Mouse (Mus musculus): ENCODE results near the gene Trmt10b.

DNA sequence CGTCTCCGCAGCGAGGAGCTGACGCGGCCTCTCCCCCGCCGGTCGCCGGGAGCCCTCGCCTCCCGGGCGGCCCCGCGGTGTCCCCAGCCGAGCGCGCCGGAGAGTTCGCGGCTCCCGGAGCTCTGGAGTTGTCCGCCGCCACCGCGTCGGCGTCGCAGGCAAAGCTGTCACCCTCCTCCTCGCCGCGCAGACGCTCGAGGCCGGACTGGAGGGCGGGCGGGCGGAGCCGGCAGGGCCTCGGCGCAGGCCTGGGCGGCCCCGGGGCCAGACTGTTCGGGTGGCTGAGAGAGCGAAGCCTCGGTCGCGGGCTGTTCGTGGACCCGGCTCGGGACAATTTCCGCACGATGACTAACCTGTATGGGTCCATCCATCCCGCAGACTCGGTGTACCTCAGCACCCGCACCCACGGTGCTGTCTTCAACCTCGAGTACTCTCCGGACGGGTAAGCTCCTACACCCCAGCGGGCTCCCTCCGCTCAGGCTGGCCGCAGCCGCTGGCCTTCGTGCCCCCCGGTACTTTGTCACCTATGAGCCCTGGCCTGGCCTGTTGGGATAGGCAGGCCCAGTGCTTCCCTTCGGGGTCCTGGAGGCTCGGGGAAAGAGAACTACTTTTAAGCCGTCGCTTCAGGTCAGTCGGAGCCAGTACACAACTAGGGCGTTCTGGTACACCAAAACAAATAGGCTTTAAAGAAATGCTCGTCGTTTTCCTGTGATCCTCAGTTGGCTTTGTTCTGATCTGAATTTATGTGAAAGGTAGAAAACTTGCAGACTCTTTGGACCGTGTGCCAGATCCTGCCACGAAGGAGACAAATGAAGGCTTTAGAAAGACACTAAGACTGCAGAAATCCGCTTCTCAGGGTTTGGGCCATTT is 45.6 kb downstream of the Trmt10b start, which contains the start of gene Exosc3:
- TF ChIP-seq TBP (IDR thresholded peaks at IDR 0.05; ENCODE audit: low read depth, low read length) (no peak), ZKSCAN1 (IDR thresholded peaks at IDR 0.05; ENCODE audit: low read depth, low read length) (0 out of 2 replicates have a peak, but pooled peaks have one; percentile 40), UBTF (IDR thresholded peaks at IDR 0.05; ENCODE audit: borderline replicate concordance, insufficient read depth, low read depth, low read length) (peak; percentile 29; the same call in 1 of the 2 replicates), POLR2A (IDR thresholded peaks at IDR 0.05; ENCODE audit: control insufficient read depth in 1 of 2, insufficient read depth in 1 of 2, low read depth in 1 of 2, low read length in 2 of 2, poor library complexity in 1 of 2) (no peak), MEF2A (IDR thresholded peaks at IDR 0.05; ENCODE audit: extremely low read depth, insufficient replicate concordance, low read depth, low read length, poor library complexity, severe bottlenecking) (no peak), CTCF (IDR thresholded peaks at IDR 0.05 in 2 of 3, conservative IDR thresholded peaks at IDR 0.05 in 1 of 3; ENCODE audit: control insufficient read depth in 1 of 3, insufficient read depth in 1 of 3, low read depth in 2 of 3, low read length in 3 of 3, poor library complexity in 1 of 3, severe bottlenecking in 1 of 3) (no peak), POLR2AphosphoS2 (IDR thresholded peaks at IDR 0.05; ENCODE audit: low read length) (no peak), MYB (IDR thresholded peaks at IDR 0.05; ENCODE audit: low read depth, low read length) (no peak), TCF12 (IDR thresholded peaks at IDR 0.05; ENCODE audit: low read depth, low read length) (no peak), NRF1 (IDR thresholded peaks at IDR 0.05; ENCODE audit: insufficient read depth, low read depth, low read length, poor library complexity, severe bottlenecking) (peak; percentile 54), USF2 (IDR thresholded peaks at IDR 0.05; ENCODE audit: borderline replicate concordance in 1 of 2, insufficient read depth in 1 of 2, low read depth in 1 of 2, low read length in 2 of 2) (no peak), SMC3 (IDR thresholded peaks at IDR 0.05; ENCODE audit: low read depth, low read length) (no peak)

Measured in MEL (cell line).